In genomic region chr11:55469048-55469843, GRCm38 (mm10) we compare ENCODE assay signal across 8 mouse cellular contexts. TPM values are rescaled to one million over a fixed set of nuclear protein-coding genes. Genes with fewer than 3 reads are reported as not detected.
DNase-seq lines count a peak whose midpoint lies in the region; ATAC-seq and TF ChIP-seq lines count a peak whose summit lies in the region.

G3bp1 (plus strand) TSS chr11:55469685.

- peak within 1 kb of the TSS; percentile 94 for H3K4me2 ChIP-seq in lung, postnatal 0 days (replicated peaks; ENCODE audit: low read depth, low read length)

- peak; percentile 70 for TF ChIP-seq CTCF in lung, postnatal 0 days (IDR thresholded peaks at IDR 0.05)

- ATAC-seq in frontal cortex, adult (ENCODE audit: low TSS enrichment) = peak; percentile 95
- ATAC-seq in lung, postnatal 0 days = peak; percentile 96

- peaks cover 36% of the 10 kb centered on the region for H3K36me3 ChIP-seq in hindbrain, embryonic 10.5 days
- no peaks in the 10 kb centered on the region for H3K36me3 ChIP-seq in lung, postnatal 0 days (ENCODE audit: insufficient read depth, low read length)

- no peaks in the 10 kb centered on the region for H3K27me3 ChIP-seq in hindbrain, embryonic 10.5 days (ENCODE audit: insufficient read depth, poor library complexity, severe bottlenecking)
- H3K27me3 ChIP-seq in lung, postnatal 0 days (replicated peaks; ENCODE audit: insufficient read depth, low read length) = no peaks in the 10 kb centered on the region

- H3K9me3 ChIP-seq in hindbrain, embryonic 10.5 days = no peaks in the 10 kb centered on the region
- H3K9me3 ChIP-seq in lung, postnatal 0 days (ENCODE audit: low read length) = no peaks in the 10 kb centered on the region

- peak within 1 kb of the TSS; percentile 88 for H3K9ac ChIP-seq in lung, postnatal 0 days (replicated peaks; ENCODE audit: low read depth)

- H3K4me3 ChIP-seq in hindbrain, embryonic 10.5 days = peak within 1 kb of the TSS; percentile 84
- H3K4me3 ChIP-seq in lung, postnatal 0 days (ENCODE audit: low read depth, low read length) = peak within 1 kb of the TSS; percentile 92

- TF ChIP-seq EP300 in lung, postnatal 0 days (IDR thresholded peaks at IDR 0.05) = peak; percentile 77; the same call in 1 of the 2 replicates

- DNase-seq in MN1 (ENCODE audit: low spot score) = peak; percentile 100
- DNase-seq in cerebellum, adult 9-10 months = peak; percentile 100
- DNase-seq in hindbrain, embryonic 10.5 days (ENCODE audit: low spot score) = peak; percentile 99
- DNase-seq in layer of hippocampus, adult 9-11 months = peak; percentile 100
- DNase-seq in lung, postnatal 0 days (ENCODE audit: low spot score) = peak; percentile 100
- peak; percentile 97 for DNase-seq in ovary, postnatal 14 days (ENCODE audit: low spot score)
- peak; percentile 99 for DNase-seq in thymus, postnatal 14 days

- H3K4me1 ChIP-seq in hindbrain, embryonic 10.5 days (replicated peaks) = peaks cover 30% of the 10 kb centered on the region
- H3K4me1 ChIP-seq in lung, postnatal 0 days (ENCODE audit: insufficient read depth, low read depth, low read length) = 0 out of 2 replicates have a peak, but pooled peaks cover 7% of the 10 kb centered on the region

- peak within 1 kb of the TSS; percentile 99 for H3K27ac ChIP-seq in hindbrain, embryonic 10.5 days
- peak within 1 kb of the TSS; percentile 94 for H3K27ac ChIP-seq in lung, postnatal 0 days (ENCODE audit: low read length)

- WGBS in hindbrain, embryonic 10.5 days = under 1% methylated on average over 57 of the region's 57 CpGs
- 3% methylated on average over 43 of the region's 57 CpGs for WGBS in lung, postnatal 0 days

RNA-seq across cellular contexts. Expression of gene G3bp1, which starts in this region (rescaled TPM):
- 221 and 269 TPM in 2 replicates for polyA plus RNA-seq in hindbrain, embryonic 10.5 days (2016; fragmentation: Nextera tagmentation; extraction: Ambion mirVana)
- 47.7 and 52.5 TPM in 2 replicates for polyA plus RNA-seq in lung, postnatal 0 days (2015; fragmentation: Nextera tagmentation; extraction: Ambion mirVana)

Comparison
In these comparisons a context has a peak if more than half of its experiments do, and no peak if none do; other contexts are left out.
1. Peak in every context shown above with its lines: DNase-seq, ATAC-seq, H3K4me3 ChIP-seq and H3K27ac ChIP-seq.